Mouse (Mus musculus) forelimb bud, embryonic 11.5 days (tissue): ENCODE data around the gene Rln3.
A peak's percentile ranks its signal among the peaks of the same experiment; 100 is the strongest.

Source experiments
- DNase-seq: peaks from one replicate; pipeline ENCODE4 v3.0.0-alpha.2; 2012; ENCODE audit warnings: low read depth, low spot score

Gene Rln3

GRCm38 (mm10) chr8:83996567-83997505 is 48.0 kb downstream of the Rln3 start:
- DNase-seq = peak; percentile 81

GRCm38 (mm10) chr8:83995973-83996372 is 48.8 kb downstream of the Rln3 start:
- DNase-seq = no peak

- DNase-seq = no peak
Observed at GRCm38 (mm10) chr8:83994030-83994429, 50.8 kb downstream of the Rln3 start.
